Mouse (Mus musculus): ENCODE results near the gene Pip4k2a.

DNA sequence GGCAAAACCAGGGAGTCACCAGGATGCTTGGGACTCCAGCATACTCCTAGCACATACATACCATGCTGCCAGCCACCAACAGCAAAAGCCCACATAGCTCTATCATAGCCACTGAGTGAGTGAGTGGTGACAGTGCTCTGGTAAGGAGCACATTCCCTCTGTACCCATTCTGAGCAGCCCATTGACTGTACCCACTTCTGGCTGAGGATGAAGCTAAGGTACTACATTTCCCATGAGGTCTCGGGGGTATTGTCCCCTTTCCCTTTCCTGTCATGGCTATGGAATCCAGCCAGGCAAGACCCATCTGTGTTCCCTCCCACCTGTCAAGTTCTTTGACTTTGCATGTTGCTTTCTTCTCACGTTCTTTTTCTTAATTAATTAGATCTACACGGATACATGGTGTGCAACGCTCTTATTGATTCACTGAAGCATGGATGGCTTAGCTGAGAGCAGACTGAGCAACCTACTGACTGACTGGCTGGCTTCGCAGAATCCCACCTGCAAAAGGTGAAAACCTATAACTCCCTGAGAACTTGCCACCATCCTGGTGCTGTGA is 149.8 kb downstream of the Pip4k2a start:
- TF ChIP-seq POLR2A (IDR thresholded peaks at IDR 0.05; ENCODE audit: insufficient read depth, low read depth, low read length) (no peak), CTCF (IDR thresholded peaks at IDR 0.05; ENCODE audit: insufficient read depth, low read depth, low read length) (no peak)
